Mouse (Mus musculus) gastrocnemius, adult 8-10 months (tissue): ENCODE measurements around the gene Ephb2. TPM values are rescaled to one million over a fixed set of nuclear protein-coding genes. Genes with fewer than 3 reads are reported as not detected.

Experiments
- DNase-seq, 2 experiments: peaks; one replicate each; pipeline ENCODE4 v3.0.0; 2022; ENCODE audit warnings: low spot score in 2 of 2
- total RNA-seq, 4 experiments: library from RNA; stranded (reverse); gene quantifications; 2 replicates each; pipeline ENCODE4 v1.2.4; 2022

Ephb2 gene
- total RNA-seq, 4 experiments from 2014 or later = 0.24 to 0.75 (median 0.56) TPM; not detected in 1

DNA sequence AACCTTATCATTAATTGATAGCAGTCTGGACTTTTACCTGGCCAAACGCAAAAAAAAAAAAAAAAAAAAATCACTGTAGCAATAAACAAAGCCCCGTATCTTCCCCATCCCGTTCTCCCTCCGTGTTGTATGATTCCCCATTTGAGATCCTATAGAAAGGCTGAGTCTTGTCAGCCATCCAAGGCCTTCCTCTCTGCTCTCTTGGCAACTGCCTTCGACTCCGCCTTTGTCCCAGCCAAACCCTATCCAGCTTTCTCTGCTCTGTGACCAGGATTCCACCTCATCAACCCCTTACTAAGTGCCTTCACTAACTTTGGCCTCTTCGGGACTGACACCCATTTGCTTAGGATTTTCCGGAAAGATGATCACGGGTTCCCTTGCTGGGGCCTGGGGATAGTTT lies 2.2 kb upstream of the Ephb2 start:
- DNase-seq = no peak

DNA sequence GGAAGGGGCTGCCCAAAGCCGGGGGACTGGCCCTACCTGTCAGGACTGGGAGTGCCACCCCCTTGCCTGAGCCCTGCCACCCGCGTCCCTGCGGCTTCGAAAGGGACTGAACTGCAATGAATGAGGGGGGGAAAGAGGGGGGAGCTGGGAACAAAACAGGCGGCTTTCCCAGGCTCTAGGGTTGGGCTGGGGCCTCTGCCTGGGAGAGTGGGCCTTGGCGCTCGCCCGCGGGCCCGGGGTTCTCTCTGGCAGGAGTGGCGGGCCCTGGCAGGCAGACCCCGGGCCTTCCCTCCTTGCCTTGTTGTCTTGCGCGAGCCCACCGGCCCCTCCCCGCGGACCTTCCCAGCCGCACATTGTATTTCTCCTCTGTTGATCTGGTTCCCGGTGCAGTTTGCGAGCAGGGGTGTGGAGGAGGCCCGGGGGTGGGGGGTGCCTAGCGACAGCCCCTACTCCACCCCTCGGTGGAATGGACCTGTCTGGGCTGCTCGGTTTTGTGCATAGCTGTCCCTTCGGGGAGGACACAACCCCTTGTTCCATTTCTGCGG lies 671 bp upstream of the Ephb2 start:
- DNase-seq = no peak

DNA sequence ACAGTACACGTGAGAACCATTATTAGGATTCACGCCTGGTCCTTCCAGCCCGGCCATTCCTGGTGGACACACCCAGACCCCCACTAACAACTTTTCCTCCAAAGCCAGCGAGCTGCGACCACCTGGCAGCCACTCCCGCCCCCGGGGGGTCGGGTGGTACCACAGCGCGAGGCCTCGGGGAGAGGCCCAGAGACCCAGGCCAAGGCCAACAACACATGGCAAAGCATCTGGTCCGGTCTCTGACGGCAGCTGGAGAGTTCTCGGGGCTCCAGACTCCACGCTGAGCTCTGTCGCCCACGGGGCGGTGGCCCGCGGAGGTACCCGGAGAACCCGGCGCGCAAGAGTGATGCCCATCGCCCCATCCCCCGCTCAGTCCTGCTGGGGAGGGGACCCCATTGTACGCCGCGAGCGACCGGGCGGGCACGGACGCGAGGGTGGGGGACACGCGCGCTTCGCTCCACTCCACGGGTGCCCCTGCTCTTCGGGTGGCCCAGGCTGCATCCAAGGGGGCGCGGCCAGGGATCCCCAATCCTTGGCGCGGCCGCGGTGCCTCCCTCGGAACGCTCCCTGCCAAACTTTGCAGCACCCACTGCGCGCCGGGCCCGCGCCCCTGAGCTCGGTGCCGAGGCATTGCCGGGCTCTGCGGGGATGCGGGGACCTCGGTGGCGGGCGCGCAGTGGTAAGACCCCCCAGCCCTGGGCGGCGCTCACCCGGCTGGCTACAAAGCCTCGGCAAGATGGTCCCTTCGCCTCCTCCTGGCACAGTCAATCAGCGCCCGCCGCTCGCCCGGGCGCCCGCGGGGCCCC lies 770 bp downstream of the Ephb2 start:
- no peak for DNase-seq

DNA sequence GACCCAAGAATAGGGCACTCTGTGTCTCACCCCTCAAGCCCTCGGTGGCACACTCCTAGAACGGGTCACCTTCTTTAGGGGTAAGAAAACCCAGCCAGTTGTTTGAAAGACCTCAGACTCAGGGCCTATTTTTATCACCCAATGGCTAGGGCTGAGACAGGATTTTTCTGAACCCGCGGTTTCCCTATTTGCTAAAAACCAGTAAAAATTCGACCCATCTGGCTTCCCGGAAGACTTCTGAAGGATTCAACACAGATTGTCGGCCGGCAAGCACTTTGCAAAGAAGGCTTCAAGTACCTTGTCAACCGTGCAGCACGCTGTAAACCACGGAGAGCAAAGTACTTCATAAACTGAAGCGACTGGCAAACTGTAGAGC lies 1.4 kb downstream of the Ephb2 start:
- no peak for DNase-seq

DNA sequence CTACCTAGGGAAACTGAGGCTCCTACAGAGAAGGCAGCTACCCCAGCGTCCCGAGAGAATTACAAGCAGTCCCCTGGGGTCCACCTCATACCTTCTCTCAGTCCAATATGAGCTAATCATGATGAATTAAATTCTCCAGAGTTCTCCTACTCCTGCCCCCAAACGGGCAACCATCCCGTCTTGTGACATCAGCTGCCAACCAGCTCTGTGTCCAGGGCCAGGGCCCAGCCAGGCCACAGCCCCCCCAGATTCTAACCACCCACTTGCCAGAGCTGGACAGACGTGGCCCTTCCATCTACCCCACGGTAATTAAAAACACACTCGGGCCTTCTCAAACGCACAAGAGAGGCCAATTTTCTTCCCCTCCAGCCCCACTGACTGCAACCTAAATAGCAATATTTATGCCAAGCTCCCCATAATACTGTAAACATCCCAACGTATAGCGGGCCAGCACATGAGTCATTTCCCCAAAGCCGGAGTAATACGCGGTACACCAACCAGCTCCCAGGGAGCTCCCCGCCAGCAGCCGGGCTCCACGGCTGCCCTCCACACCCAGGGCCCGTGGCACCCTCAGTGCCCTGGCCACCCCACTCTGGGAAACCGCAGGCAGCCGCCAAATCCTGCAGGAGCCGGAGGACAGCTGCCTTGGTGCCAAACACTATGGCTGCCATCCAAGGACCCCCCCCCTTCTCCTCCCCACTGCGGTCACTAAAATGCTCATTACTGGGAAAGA lies 2.0 kb downstream of the Ephb2 start:
- DNase-seq = no peak

DNA sequence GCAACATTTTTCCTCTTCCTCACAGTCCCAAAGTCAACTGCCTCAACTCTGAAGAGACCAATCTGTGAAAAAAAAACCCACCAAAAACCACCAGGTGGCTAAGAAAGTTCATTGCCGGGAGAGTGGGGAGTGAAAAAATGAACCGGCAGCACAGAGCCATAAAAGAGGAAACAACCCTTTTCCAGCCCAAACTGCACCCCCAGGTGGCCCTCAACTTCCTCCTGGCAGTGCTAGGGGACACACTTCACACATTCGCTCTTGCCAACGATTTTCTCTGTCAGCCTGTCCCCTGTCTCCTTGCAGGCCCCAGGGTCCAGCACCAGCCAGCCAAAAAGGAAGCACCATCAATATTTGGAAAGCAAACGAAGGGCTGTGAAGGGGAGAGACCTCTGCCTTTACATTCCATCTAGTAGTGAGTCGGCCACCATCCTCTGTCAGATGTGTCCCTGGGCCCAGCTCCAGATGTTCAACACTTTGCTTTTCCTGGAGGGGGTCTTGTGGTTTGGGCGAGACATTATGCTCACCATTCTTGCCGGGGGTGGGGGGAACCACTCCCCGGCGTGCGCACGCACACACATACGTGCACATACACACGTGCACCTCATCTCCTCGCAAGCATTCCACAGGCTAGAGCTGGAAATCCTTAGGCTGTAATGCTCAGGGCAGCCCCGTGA lies 3.1 kb downstream of the Ephb2 start:
- DNase-seq = no peak

DNA sequence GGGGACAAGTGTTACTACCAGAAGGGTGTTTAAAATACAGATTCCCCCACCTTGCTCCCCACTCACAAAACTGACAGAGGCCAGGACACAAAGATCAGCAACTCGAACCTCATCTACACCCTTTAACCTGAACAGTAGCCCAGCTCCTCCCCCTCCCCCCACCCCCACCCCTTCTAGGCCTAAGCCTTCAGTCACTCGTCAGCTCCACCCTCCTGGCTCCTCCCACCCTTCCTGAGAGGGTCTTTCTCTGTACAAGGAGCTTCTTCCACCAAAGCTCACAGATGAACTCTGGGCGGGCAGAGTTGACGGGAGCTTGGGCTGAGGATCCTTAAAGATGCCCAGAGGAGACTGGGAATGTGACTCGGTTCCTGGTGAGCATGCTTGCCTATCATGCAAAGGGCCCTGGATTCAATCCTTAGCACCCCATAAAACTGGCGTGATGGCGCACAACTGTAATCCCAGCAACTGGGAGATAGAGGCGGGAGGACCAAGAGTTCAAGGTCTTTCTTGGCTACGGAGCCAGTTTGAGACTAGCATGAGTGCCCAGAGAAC lies 5.4 kb downstream of the Ephb2 start:
- DNase-seq = no peak

DNA sequence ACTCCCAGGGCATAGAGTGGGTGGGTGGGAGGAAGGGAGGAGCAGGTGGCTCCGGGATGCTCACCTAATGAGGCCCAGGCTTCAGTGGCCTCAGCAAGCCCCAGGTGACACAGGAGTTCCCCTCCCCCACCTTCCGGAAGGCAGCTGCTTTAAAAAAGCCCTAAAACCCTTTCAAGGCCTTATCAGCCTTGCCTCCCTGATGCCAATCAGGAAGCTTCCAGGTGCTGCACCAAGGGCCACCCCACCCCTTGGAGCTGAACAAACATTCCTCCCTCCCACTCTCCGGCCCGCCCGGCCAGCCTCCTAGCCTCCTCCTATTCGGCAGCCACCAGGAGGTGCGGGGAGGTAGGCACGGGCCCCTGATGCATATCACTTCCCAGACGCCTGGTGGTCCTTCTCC lies 6.0 kb downstream of the Ephb2 start:
- DNase-seq = no peak

DNA sequence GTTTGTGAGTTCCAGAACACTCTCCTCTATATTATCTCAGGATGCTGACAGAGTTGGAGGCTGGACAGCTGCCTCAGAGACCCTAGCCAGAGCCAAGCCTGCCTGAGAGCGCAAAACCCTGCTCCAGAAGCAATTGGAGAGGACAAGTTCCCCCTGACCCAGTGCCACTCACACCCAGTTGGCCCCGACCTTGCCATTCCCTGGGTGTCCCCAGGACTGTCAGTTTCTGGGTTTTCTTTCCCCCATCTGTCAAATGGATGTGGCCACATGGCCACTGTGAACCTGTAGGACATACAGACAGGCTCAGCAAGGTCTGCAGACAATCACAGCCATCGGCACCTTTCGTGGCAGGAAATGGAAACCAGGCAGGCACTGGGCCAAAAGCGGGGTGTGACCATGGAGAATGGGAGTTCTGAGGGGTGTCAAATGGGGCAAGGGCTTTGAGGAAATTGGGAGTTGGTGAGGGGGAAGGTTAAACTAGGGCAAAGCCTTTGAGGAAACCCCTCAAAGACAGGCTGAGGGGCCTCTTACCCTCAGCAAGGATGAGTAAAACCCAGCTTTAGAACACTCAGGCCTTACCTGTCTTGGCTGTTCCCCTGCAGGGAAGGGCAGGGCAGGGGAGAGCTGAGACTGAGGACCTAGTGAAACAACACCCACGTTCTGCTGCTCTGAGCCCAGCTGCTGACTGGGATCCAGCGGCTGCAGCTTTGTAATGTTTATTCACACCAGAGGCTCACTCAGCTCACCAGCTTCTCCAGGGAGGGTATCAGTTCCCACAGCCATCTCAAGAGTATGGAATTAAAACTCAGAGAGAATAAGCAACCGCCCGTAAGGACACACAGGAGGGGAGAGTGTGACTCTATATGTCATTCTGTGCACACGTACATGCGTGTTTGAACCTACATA lies 6.9 kb downstream of the Ephb2 start:
- DNase-seq = no peak

DNA sequence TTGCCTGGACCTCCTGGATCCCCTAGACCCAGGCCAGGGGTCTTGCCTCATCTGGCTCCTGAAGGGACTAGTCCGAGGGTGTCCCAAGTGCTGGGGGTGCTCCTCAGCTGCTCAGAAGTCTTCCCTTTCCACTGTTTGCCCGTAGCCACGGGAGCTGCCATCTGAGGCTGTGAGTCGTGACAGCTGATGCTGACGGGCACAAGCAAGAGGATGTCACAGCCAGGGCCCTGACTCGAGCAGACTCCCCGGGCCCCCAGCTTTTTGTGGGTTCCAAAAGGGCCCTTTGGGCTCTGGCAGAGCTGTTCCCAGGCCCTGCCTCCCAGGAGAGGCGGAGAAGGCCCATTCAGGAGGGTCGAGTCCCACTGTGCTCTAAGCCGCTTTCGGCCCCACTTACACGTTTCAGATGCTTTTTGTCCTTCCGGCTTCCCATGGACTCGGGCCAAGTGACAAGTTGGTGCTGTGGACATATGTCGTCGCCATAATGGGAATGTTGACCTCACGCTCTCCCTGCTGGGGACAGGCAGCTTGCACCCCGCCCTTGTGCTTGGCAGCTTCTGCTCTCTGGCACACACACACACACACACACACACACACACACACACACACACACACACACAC lies 10.7 kb downstream of the Ephb2 start:
- no peak for DNase-seq

DNA sequence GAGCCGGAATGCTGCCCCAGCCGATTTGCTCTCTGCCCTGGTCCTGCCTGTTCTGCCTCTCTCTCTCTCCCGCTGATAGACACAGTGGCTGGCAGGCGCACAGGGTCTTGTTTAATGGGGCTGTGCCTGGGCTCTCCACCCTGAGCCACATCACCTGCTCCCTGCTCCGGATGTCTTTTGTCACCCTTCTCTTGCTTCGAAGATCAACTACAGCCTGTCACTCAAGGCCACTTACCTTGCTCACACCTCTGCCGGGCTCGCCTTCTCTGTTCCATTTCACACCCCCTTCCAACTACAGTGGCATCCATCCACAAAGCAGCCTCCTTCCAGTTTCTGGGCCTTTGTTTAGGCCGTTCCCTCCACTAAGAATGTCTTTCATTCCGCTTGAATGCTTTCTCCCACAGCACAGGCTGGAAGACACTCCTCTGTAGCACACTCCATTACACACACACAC lies 15.7 kb downstream of the Ephb2 start:
- DNase-seq = no peak

DNA sequence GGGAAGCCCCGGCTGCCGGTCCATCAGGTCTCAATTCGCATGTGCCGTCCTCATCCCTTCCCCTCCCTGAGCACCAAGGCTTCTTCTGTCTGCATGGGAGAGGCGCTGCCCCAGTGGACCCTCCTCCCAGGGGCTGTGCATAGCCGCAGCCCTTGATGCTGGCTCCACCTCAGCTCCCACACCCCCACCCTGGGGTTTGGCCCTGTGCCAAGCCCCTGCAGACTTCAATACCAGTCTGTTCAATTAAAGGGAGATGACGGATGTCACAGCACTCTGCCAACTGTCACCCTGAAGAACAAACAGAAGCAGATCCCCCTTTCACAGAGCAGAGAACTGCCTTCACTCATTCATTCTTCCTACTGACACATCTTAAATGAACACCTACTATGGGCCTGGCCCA lies 19.1 kb downstream of the Ephb2 start:
- DNase-seq = no peak

DNA sequence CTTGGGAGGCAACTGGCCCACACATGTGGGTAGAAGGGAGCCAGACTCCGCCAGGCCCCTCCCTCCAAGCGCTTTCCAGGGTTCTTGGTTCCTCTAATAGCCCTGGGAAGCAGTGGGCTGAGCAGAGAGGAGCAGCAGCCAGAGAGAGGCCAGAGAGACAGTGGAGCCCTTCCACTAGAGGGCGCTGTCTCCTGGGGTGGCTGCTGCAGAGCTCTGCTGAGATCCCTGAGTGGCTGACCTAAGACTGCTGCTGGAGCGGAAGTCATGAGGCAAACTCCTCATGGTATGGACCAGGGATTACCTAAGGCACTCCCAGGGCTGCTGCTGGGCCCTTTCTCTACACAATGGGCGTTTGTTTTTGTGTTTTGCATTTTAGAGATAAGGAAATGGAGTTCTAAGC lies 20.4 kb downstream of the Ephb2 start:
- no peak for DNase-seq

DNA sequence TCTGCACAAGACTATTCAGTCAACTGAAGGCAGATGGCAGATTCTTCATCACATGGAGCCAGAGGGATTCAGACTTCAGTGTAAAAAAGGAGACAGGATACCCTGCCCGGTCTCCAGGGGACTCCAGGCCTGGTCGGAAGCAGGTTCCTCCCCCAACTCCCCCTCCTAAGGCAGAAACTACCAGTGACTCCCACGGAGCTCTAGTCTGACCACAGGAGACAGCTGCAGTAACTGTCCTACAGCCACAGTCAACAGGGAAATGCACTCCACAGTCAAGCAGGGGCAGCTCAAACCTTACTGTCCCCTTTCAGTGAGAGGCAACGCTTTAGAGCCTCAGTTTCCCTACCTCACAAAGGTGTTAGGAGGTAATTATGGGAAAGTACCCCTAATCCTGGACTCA lies 23.2 kb downstream of the Ephb2 start:
- no peak for DNase-seq

DNA sequence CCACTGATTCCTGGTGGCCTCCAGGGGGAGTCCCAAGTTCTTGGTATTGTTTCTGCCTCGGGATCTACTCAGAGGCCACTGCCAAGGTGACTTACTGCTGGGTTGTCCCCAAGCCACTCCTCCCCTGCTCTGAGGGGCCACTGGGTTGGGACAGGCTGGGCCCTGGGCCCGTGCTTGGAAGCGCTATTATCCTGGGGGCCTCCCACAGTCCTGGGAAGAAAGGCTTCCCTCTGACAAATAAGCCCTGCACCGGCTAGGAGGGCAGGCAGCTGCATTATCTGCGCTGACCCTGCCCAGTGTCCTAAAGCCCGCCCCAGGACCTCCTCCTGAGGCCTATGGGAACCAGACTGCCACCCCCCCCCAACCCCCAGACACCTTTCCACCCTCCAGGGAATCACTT lies 24.2 kb downstream of the Ephb2 start:
- DNase-seq = no peak

DNA sequence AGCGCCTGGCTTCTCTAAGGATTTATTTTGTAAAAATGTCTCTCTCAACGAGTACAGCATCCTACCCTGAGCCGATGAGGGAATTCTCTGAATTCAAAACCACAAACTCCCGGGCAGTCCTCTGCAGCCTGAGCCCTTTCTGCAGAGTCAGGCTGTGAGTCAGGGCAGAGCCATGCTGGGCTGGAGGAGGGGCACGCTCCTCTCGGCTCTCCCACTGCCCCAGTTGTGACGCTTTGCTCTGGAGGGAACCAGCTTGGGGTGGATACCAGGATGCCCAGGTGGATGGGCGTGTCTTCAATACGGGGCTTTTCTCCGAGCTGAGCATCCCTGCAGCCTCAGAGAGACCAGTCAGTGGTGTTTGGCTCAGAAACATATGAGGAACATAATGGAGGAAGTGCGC lies 27.3 kb downstream of the Ephb2 start:
- no peak for DNase-seq

DNA sequence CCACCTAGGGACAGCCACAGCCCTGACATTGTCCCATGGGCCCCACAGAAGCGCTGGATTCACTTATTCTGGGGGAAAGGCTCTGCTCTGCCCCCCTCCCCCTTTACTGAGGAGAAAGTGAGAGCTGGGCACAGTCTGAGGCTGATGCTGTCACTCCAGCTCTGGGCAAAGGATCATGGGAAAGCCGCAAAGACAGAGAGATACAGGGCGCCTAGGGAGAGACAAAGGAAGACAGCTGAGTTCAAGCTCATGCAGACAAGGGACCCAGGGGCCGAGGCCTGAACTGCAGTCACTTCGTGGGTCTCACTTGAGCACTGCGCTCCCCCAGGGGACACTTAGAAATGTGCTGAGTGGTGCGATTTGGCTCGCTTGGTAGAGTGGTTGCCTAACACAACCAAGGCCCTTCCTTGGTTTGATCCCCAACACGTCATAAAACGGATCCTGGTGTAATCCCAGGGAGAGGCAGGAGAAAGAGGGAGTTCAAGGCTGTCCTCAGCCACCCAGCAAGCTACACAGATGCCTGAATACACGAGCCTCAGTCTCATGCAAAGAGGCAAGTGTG lies 28.3 kb downstream of the Ephb2 start:
- DNase-seq = no peak

DNA sequence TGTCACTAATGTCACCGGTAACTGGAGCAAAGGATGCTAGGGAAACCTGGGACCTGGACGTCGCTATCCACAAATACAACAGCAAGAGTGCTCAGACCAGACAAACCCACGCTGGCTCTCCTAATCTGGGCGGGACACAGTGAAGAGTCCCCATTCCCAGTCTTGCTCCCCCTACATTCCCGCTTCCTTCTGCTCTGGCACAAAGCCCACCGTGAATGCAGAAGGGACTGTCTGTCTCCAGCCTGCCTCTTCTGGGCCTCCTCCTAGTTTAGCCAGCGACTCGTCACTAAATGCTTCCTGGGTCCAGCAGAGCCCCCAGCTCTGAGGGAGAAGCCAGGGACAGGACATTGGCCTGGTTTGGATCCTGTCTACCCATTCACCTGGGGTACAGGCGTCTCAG lies 29.5 kb downstream of the Ephb2 start:
- DNase-seq = no peak

DNA sequence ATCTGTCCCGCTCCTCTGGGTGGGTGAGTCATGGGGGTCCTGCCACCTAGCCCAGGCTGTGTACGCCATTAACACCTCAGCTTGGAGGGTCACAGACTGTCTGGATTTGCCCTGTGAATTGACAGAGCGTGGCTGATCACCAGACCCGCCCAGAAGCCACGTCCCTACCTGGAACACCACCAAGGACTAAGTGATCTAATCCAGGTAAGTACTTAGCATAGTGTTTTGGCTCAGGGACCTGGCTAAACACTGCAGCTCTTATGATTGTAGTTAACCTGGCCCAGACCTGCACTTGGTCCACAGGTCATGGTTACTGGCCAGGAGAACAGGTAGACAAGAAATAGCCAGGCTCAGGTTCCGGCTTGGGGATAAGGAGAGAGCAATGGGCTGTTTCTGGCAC lies 31.4 kb downstream of the Ephb2 start:
- DNase-seq = no peak

DNA sequence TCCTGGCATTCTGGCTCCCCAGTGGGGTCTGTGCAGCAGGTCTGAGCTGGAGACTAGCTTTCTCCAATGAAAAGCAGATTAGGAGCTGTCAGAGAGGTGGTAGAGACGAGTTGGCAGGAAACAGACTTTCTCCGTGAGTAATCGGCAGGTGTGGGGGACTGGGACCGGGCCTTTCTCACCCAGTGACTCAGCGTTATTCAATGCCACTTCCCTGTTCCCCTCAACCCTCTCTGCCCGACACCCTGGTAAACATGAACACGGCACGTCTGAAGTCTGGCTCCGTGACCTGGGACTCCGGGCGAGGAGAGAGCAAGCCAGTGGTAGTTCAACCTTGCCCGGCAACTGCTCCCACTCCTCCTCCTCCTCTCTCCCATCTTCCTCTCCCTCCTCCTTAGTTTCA lies 33.3 kb downstream of the Ephb2 start:
- DNase-seq = no peak
